Mouse (Mus musculus): ENCODE results near the gene Rbbp4. TPM values are rescaled to one million over a fixed set of nuclear protein-coding genes. Genes with fewer than 3 reads are reported as not detected.

Rbbp4 gene
- polyA plus RNA-seq, 1 experiment from 2014 or later, result 470 TPM

DNA sequence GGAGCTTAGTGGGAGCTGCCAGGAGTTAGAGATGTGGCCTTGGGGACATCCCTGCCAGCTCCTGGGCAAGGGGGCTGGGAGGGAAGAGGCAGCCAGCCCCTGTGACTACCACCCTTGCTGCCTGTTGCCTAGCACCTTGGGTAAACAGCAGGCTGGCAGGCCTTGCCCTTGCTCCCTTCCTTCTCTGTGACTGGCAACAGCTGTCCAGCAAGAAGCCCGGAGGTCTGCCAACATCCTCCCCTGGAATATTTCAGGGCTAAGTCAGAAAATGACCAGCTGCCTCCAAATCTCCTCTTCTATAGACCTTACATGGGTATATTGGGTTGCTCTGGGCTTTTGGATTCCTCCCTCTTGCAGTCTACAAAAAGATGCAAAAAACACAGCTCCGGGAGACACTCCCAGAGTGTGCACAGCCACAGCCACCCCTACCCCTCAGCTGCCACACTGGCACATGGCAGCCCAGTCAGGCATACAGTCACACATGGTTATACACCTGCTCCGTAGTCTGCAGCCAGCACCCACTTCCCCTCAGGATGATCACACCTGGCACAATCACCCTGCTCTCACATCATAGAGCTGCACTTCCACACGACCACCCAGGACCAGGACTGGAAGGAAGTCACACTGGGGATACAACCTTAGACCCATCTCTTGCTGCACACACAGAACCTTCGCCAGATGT is 49.0 kb downstream of the Rbbp4 start:
- H3K4me3 ChIP-seq, result peak overlapping the region; percentile 64
- 73% methylated on average over 5 of the region's 5 CpGs for whole genome bisulfite sequencing
- H3K27ac ChIP-seq, result no peak overlapping the region
- no peaks in the 10 kb centered on the region for H3K36me3 ChIP-seq
- no peaks in the 10 kb centered on the region for H3K9me3 ChIP-seq
- DNase-seq (ENCODE audit: low spot score), result no peak
- H3K4me1 ChIP-seq (replicated peaks), result peaks cover 30% of the 10 kb centered on the region
- peaks cover 55% of the 10 kb centered on the region for H3K27me3 ChIP-seq (ENCODE audit: insufficient read depth, poor library complexity, severe bottlenecking)

GRCm38 (mm10) chr4:129284685-129285084 is 50.5 kb downstream of the Rbbp4 start:
- Histone ChIP-seq H3K27me3 (ENCODE audit: insufficient read depth, poor library complexity, severe bottlenecking) (peaks cover 48% of the 10 kb centered on the region), H3K27ac (no peak overlapping the region), H3K36me3 (no peaks in the 10 kb centered on the region), H3K9me3 (no peaks in the 10 kb centered on the region), H3K4me3 (no peak overlapping the region), H3K4me1 (replicated peaks) (peaks cover 30% of the 10 kb centered on the region)
- DNase-seq (ENCODE audit: low spot score), result no peak
- WGBS, result 91% methylated on average over 2 of the region's 2 CpGs

DNA sequence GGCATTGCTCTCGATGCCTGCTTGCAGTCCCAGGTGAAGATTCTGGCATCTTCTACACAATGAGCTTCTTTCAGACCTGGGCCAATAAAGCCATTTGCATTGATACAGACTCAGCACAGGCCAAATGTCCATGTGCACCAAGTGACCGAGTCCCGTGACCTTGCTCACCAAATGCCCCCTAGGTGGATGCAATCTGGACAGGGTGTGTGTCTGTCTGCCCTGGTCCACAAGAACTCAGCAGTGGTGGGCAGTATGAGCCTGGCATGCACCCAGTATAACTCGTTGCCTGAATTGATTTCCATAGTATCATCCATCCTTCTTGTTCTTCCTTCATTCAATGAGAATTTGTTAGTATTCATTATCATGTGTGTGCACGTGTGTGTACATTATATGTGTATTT is 51.9 kb downstream of the Rbbp4 start:
- no peaks in the 10 kb centered on the region for H3K9me3 ChIP-seq
- no peak overlapping the region for H3K27ac ChIP-seq
- H3K36me3 ChIP-seq, result no peaks in the 10 kb centered on the region
- DNase-seq (ENCODE audit: low spot score), result no peak
- WGBS, result 88% methylated on average over 5 of the region's 5 CpGs
- H3K27me3 ChIP-seq (ENCODE audit: insufficient read depth, poor library complexity, severe bottlenecking), result peaks cover 36% of the 10 kb centered on the region
- peaks cover 24% of the 10 kb centered on the region for H3K4me1 ChIP-seq (replicated peaks)
- no peak overlapping the region for H3K4me3 ChIP-seq

DNA sequence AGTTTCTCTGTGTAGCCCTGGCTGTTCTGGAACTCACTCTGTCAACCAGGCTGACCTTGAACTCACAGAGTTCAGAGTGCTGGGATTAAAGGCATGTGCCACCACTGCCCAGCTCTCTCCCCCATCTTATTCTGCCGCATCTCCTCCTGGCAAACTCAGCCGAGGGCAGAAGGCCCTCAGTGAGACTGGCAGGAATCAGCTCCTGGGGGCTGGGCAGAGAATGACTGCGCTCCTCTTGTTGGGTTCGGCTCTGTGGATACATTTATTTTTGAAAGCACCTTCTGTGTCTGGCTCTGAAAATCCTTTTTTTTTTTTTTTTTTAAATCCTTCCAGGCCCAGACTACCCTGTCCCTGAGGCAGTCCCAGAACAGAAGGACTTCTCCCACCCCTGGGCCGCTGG is 52.4 kb downstream of the Rbbp4 start:
- Histone ChIP-seq H3K27me3 (ENCODE audit: insufficient read depth, poor library complexity, severe bottlenecking) (peaks cover 32% of the 10 kb centered on the region), H3K27ac (no peak overlapping the region), H3K4me3 (no peak overlapping the region), H3K36me3 (no peaks in the 10 kb centered on the region), H3K9me3 (no peaks in the 10 kb centered on the region), H3K4me1 (replicated peaks) (peaks cover 20% of the 10 kb centered on the region)
- DNase-seq (ENCODE audit: low spot score), result no peak
- 86% methylated on average over 5 of the region's 5 CpGs for WGBS

- Histone ChIP-seq H3K36me3 (no peaks in the 10 kb centered on the region), H3K9me3 (no peaks in the 10 kb centered on the region), H3K27me3 (ENCODE audit: insufficient read depth, poor library complexity, severe bottlenecking) (0 out of 2 replicates have a peak, but pooled peaks cover 2% of the 10 kb centered on the region), H3K4me1 (replicated peaks) (peaks cover 3% of the 10 kb centered on the region; the same call in 1 of the 2 replicates), H3K4me3 (no peak overlapping the region), H3K27ac (no peak overlapping the region)
- 4% methylated on average over 18 of the region's 18 CpGs for WGBS
- DNase-seq (ENCODE audit: low spot score), result peak; percentile 91
Observed at GRCm38 (mm10) chr4:129276453-129276865, 58.7 kb downstream of the Rbbp4 start.

- Histone ChIP-seq H3K9me3 (no peaks in the 10 kb centered on the region), H3K36me3 (no peaks in the 10 kb centered on the region), H3K4me1 (replicated peaks) (peaks cover 3% of the 10 kb centered on the region; the same call in 1 of the 2 replicates), H3K27me3 (ENCODE audit: insufficient read depth, poor library complexity, severe bottlenecking) (0 out of 2 replicates have a peak, but pooled peaks cover 2% of the 10 kb centered on the region), H3K4me3 (no peak overlapping the region), H3K27ac (no peak overlapping the region)
- no peak for DNase-seq (ENCODE audit: low spot score)
- 54% methylated on average over 5 of the region's 5 CpGs for WGBS
Observed at GRCm38 (mm10) chr4:129272756-129273046, 62.5 kb downstream of the Rbbp4 start.

DNA sequence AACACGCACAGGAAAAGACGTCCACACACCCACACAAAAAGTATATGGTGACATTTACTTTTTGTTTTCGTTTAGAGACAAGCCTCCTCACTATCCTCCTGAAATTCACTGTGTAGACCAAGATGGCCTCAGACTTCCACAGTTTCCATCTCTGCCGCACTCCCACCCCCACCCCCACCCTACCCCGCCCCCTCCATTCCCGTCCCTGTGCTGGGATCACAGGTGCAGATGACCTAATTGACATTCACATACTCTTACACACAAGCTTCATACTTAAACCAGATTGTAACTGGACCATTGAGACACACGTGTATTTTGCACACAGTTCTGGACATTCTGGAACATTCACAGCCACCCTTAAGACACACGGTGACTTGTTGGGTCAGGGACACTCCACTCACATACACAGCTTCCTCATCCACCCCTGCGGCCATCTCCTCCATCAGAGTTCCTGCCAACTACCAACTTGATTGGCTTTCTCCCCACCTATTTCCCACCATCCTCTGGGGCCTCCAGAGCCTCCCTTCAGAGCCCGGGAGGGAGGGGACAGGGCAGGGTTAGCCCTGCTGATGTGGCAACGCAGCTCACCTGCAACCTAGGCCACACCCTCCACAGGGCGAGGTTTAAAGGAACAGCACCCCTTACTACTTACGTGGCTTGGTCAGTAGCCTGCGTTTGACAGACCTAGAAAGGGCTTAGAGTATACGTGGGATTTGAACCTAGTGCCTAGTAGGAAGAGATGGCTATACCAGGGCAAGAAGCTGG is 63.0 kb downstream of the Rbbp4 start:
- Histone ChIP-seq H3K36me3 (no peaks in the 10 kb centered on the region), H3K9me3 (no peaks in the 10 kb centered on the region), H3K4me3 (no peak overlapping the region), H3K27me3 (ENCODE audit: insufficient read depth, poor library complexity, severe bottlenecking) (0 out of 2 replicates have a peak, but pooled peaks cover 2% of the 10 kb centered on the region), H3K4me1 (replicated peaks) (peaks cover 3% of the 10 kb centered on the region), H3K27ac (no peak overlapping the region)
- WGBS, result 26% methylated on average over 15 of the region's 15 CpGs
- no peak for DNase-seq (ENCODE audit: low spot score)

GRCm38 (mm10) chr4:129268698-129269097 is 66.5 kb downstream of the Rbbp4 start:
- no peaks in the 10 kb centered on the region for H3K9me3 ChIP-seq
- H3K27ac ChIP-seq, result no peak overlapping the region
- H3K36me3 ChIP-seq, result no peaks in the 10 kb centered on the region
- H3K4me3 ChIP-seq, result no peak overlapping the region
- no peak for DNase-seq (ENCODE audit: low spot score)
- H3K27me3 ChIP-seq (ENCODE audit: insufficient read depth, poor library complexity, severe bottlenecking), result 0 out of 2 replicates have a peak, but pooled peaks cover 2% of the 10 kb centered on the region
- H3K4me1 ChIP-seq (replicated peaks), result peaks cover 13% of the 10 kb centered on the region
- WGBS, result 56% methylated on average over 1 of the region's 1 CpGs

GRCm38 (mm10) chr4:129266821-129267220 is 68.3 kb downstream of the Rbbp4 start:
- no peaks in the 10 kb centered on the region for H3K36me3 ChIP-seq
- H3K27ac ChIP-seq, result no peak overlapping the region
- H3K4me1 ChIP-seq (replicated peaks), result peaks cover 23% of the 10 kb centered on the region
- no peak for DNase-seq (ENCODE audit: low spot score)
- no peaks in the 10 kb centered on the region for H3K9me3 ChIP-seq
- WGBS, result 75% methylated on average over 5 of the region's 5 CpGs
- H3K4me3 ChIP-seq, result no peak overlapping the region
- no peaks in the 10 kb centered on the region for H3K27me3 ChIP-seq (ENCODE audit: insufficient read depth, poor library complexity, severe bottlenecking)

DNA sequence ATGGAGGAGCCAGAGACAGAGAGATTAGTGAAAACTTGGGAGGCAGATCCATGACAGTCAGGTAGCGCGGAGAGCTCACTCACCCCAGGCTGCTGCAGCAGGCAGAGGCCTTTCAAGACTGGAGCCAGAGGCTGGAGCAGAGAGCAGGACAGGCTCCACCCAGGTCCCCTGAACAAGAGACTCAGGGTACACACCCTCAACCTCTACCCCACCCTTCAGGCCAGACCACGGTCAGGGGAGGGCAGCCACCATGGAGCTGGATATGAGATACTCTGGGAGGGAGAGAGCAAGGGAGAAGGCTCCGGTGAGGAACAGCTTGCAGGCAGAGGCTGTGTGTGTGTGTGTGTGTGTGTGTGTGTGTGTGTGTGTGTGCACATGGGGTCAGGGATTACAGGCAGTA is 69.0 kb downstream of the Rbbp4 start:
- Histone ChIP-seq H3K27me3 (ENCODE audit: insufficient read depth, poor library complexity, severe bottlenecking) (no peaks in the 10 kb centered on the region), H3K36me3 (no peaks in the 10 kb centered on the region), H3K4me3 (no peak overlapping the region), H3K9me3 (no peaks in the 10 kb centered on the region), H3K4me1 (replicated peaks) (peaks cover 26% of the 10 kb centered on the region), H3K27ac (no peak overlapping the region)
- DNase-seq (ENCODE audit: low spot score), result no peak
- 87% methylated on average over 4 of the region's 4 CpGs for WGBS

- Histone ChIP-seq H3K9me3 (no peaks in the 10 kb centered on the region), H3K27ac (peak overlapping the region; percentile 68), H3K4me1 (replicated peaks) (peaks cover 50% of the 10 kb centered on the region), H3K36me3 (no peaks in the 10 kb centered on the region), H3K4me3 (0 out of 2 replicates have a peak overlapping the region, but pooled peaks have one; percentile 5), H3K27me3 (ENCODE audit: insufficient read depth, poor library complexity, severe bottlenecking) (no peaks in the 10 kb centered on the region)
- peak; percentile 46 for DNase-seq (ENCODE audit: low spot score)
- 39% methylated on average over 19 of the region's 19 CpGs for WGBS
Observed at GRCm38 (mm10) chr4:129263225-129264021, 71.7 kb downstream of the Rbbp4 start.

GRCm38 (mm10) chr4:129261196-129261595 is 74.0 kb downstream of the Rbbp4 start, which contains the start of gene C77080:
Gene C77080, minus strand, starts transcription at chr4:129261404.
- Histone ChIP-seq H3K9me3 (no peaks in the 10 kb centered on the region), H3K36me3 (no peaks in the 10 kb centered on the region), H3K4me3 (no peak within 1 kb of the TSS), H3K27me3 (ENCODE audit: insufficient read depth, poor library complexity, severe bottlenecking) (no peaks in the 10 kb centered on the region), H3K27ac (peak within 1 kb of the TSS; percentile 69), H3K4me1 (replicated peaks) (peaks cover 56% of the 10 kb centered on the region)
- 14% methylated on average over 3 of the region's 4 CpGs for WGBS
- DNase-seq (ENCODE audit: low spot score), result no peak

Measured in hindbrain, embryonic 10.5 days (tissue).